Mouse (Mus musculus) left cerebral cortex, postnatal 25 days (tissue): ENCODE results near the gene Chrd. TPM values are rescaled to one million over a fixed set of nuclear protein-coding genes. Genes with fewer than 3 reads are reported as not detected.

ENCODE experiments used
- DNase-seq, 2 experiments: peaks; one replicate each; pipeline ENCODE4 v3.0.0; 2022; ENCODE audit warnings: low spot score in 2 of 2, mixed read lengths in 1 of 2
- intact Hi-C: fragments of 180-260 bp; cut with DNase I; formaldehyde crosslinking; loops from one replicate; pipeline ENCODE4 v1.15.1; 2025
- total RNA-seq, 2 experiments: library from RNA; stranded (reverse); gene quantifications; 2 replicates each; pipeline ENCODE4 v1.2.3; 2021

Chrd gene
- total RNA-seq, 2 experiments from 2014 or later = 31.1 to 40.6 TPM

- intact Hi-C loops = no loop called here
- DNase-seq = no peak
Measured at GRCm38 (mm10) chr16:20786556-20786955, 53.6 kb downstream of the Chrd start.

GRCm38 (mm10) chr16:20791803-20792202, 58.9 kb downstream of the Chrd start:
- intact Hi-C loops = no loop called here

More at GRCm38 (mm10) chr16:20791803-20792202, 58.9 kb downstream of the Chrd start:
- DNase-seq = no peak

Other genes starting within 250 kb of the Chrd start
- gene Eif2b5, start 234.3 kb upstream of the Chrd start, total RNA-seq = 10 to 100 TPM; 60.8 to 61.7 TPM
- 10 to 100 TPM; 70.9 to 72.1 TPM for gene Dvl3, start 216.1 kb upstream of the Chrd start, total RNA-seq
- gene Ap2m1, start 197.6 kb upstream of the Chrd start, total RNA-seq = 100 to 1,000 TPM; 900 to 913 TPM
- 10 to 100 TPM; 82.5 to 91.4 TPM for gene Abcf3, start 184.6 kb upstream of the Chrd start, total RNA-seq
- gene Vwa5b2, start 143.7 kb upstream of the Chrd start, total RNA-seq = 10 to 100 TPM; 49.0 to 58.2 TPM
- 1 to 10 TPM; 1.8 to 2.7 TPM for gene Eef1akmt4, start 121.5 kb upstream of the Chrd start, total RNA-seq
- not detected for gene Gm49333, start 121.5 kb upstream of the Chrd start, total RNA-seq
- gene Alg3, start 121.4 kb upstream of the Chrd start, total RNA-seq = 10 to 100 TPM; 12.9 to 14.4 TPM
- 100 to 1,000 TPM; 151 to 168 TPM for gene Camk2n2, start 111.8 kb upstream of the Chrd start, total RNA-seq
- gene Ece2, start 103.3 kb upstream of the Chrd start, total RNA-seq = 10 to 100 TPM; 21.5 to 26.8 TPM
- gene Psmd2, start 81.5 kb upstream of the Chrd start, total RNA-seq = 100 to 1,000 TPM; 230 to 231 TPM
- 100 to 1,000 TPM; 279 to 287 TPM for gene Eif4g1, start 64.8 kb upstream of the Chrd start, total RNA-seq
- gene Fam131a, start 39.9 kb upstream of the Chrd start, total RNA-seq = 100 to 1,000 TPM; 319 to 375 TPM
- 10 to 100 TPM; 23.0 to 23.6 TPM for gene Polr2h, start 15.5 kb upstream of the Chrd start, total RNA-seq
- gene Clcn2, start 15.4 kb upstream of the Chrd start, total RNA-seq = 10 to 100 TPM; 58.7 to 60.9 TPM
- gene Thpo, start 1.4 kb downstream of the Chrd start, total RNA-seq = 1 to 10 TPM; 4.6 to 4.7 TPM